Mouse (Mus musculus) thymus, adult 2 months (tissue): ENCODE data around the gene Fbxl13.

Experiments used
- CTCF ChIP-seq: fragments of 200-500 bp; IDR thresholded peaks from 2 replicates; pipeline ENCODE4 v1.5.1; 2012; ENCODE audit warnings: mild to moderate bottlenecking, control low read depth, low read length, moderate library complexity, borderline replicate concordance; ENCODE audit not compliant: control insufficient read depth, poor library complexity, insufficient read depth; ENCODE audit errors: extremely low read depth
- POLR2A ChIP-seq: fragments of 200-500 bp; IDR thresholded peaks from 2 replicates; pipeline ENCODE4 v1.6.1; 2012; ENCODE audit warnings: mild to moderate bottlenecking, low read length, control low read depth, moderate library complexity; ENCODE audit not compliant: control insufficient read depth, poor library complexity, insufficient read depth; ENCODE audit errors: extremely low read depth

GRCm38 (mm10) chr5:21506887-21507286 is 138.5 kb downstream of the Fbxl13 start:
- no peak for TF ChIP-seq CTCF
- no peak for TF ChIP-seq POLR2A
